ENCODE assay signal across 8 mouse cellular contexts in genomic region chr10:66966391-66967109, GRCm38 (mm10).
DNase-seq lines count a peak whose midpoint lies in the region; ATAC-seq and TF ChIP-seq lines count a peak whose summit lies in the region.

No protein-coding gene starts in this region.

- H3K4me2 ChIP-seq in heart, embryonic 11.5 days, result no peak overlapping the region

- no peaks in the 10 kb centered on the region for H3K36me3 ChIP-seq in kidney, adult 2 months (ENCODE audit: control insufficient read depth, insufficient read depth, low read length)
- H3K36me3 ChIP-seq in heart, embryonic 11.5 days (ENCODE audit: control insufficient read depth, insufficient read depth, low read length), result no peaks in the 10 kb centered on the region

- 73% methylated on average over 9 of the region's 9 CpGs for WGBS in kidney, adult 2 months
- 81% methylated on average over 9 of the region's 9 CpGs for WGBS in heart, embryonic 11.5 days (ENCODE audit: insufficient replicate concordance)

- H3K4me3 ChIP-seq in kidney, adult 2 months (ENCODE audit: insufficient read depth, low read depth, low read length), result no peak overlapping the region
- H3K4me3 ChIP-seq in heart, embryonic 11.5 days (ENCODE audit: low read depth, low read length), result no peak overlapping the region

- no peaks in the 10 kb centered on the region for H3K9me3 ChIP-seq in heart, embryonic 11.5 days (replicated peaks; ENCODE audit: control insufficient read depth, low read length)

- peaks cover 7% of the 10 kb centered on the region for H3K4me1 ChIP-seq in kidney, adult 2 months (ENCODE audit: control insufficient read depth, insufficient read depth, low read length)
- no peaks in the 10 kb centered on the region for H3K4me1 ChIP-seq in heart, embryonic 11.5 days (ENCODE audit: control insufficient read depth, insufficient read depth, low read length)

- no peaks in the 10 kb centered on the region for H3K27me3 ChIP-seq in kidney, adult 2 months (replicated peaks; ENCODE audit: control insufficient read depth, insufficient read depth, low read length)
- no peaks in the 10 kb centered on the region for H3K27me3 ChIP-seq in heart, embryonic 11.5 days (ENCODE audit: control insufficient read depth, insufficient read depth, low read length)

- TF ChIP-seq POLR2A in kidney, adult 2 months (IDR thresholded peaks at IDR 0.05; ENCODE audit: low read depth, low read length), result no peak
- TF ChIP-seq POLR2A in brain, embryonic 14.5 days (IDR thresholded peaks at IDR 0.05; ENCODE audit: borderline replicate concordance, extremely low read depth, insufficient read depth, insufficient read length, poor library complexity, severe bottlenecking), result no peak

- DNase-seq in kidney, adult 2 months, result peak; percentile 65
- DNase-seq in kidney, adult 11 months, result no peak
- peak; percentile 88 for DNase-seq in brain, embryonic 14.5 days (ENCODE audit: low read depth)
- peak; percentile 63 for DNase-seq in gastrocnemius, postnatal 14 days
- peak; percentile 17 for DNase-seq in lung, postnatal 36 days
- DNase-seq in thymus, postnatal 36 days, result no peak
- no peak for DNase-seq in urinary bladder, postnatal 10 days (ENCODE audit: low spot score)

- H3K9ac ChIP-seq in heart, embryonic 11.5 days (ENCODE audit: low read depth, low read length), result no peak overlapping the region

- no peak for TF ChIP-seq CTCF in kidney, adult 2 months (conservative IDR thresholded peaks at IDR 0.05; ENCODE audit: insufficient read depth, insufficient read length, low read depth, low read length)
- no peak for TF ChIP-seq CTCF in brain, embryonic 14.5 days (IDR thresholded peaks at IDR 0.05; ENCODE audit: borderline replicate concordance, extremely low read depth, insufficient read depth, insufficient read length)

- ATAC-seq in heart, embryonic 11.5 days (replicated peaks; ENCODE audit: insufficient number of reproducible peaks, low FRiP score, low TSS enrichment), result no peak

- intact Hi-C loops in gastrocnemius, postnatal 14 days (cut with DNase I; ENCODE audit: low total_unique reads), result no loop called here

- no peak overlapping the region for H3K27ac ChIP-seq in kidney, adult 2 months (ENCODE audit: insufficient read depth, low read depth, low read length)
- no peak overlapping the region for H3K27ac ChIP-seq in heart, embryonic 11.5 days (ENCODE audit: low read depth, low read length)

Comparison
In these comparisons a context has a peak if more than half of its experiments do, and no peak if none do; other contexts are left out.
1. DNase-seq: peak in kidney, adult 2 months (single experiment), brain, embryonic 14.5 days (single experiment), gastrocnemius, postnatal 14 days (single experiment) and lung, postnatal 36 days (single experiment); none in kidney, adult 11 months (single experiment), thymus, postnatal 36 days (0 of 2) and urinary bladder, postnatal 10 days (single experiment).